Mouse (Mus musculus): ENCODE results near the gene Syndig1. TPM values are rescaled to one million over a fixed set of nuclear protein-coding genes. Genes with fewer than 3 reads are reported as not detected.

Gene Syndig1
- total RNA-seq (2015) (not detected in 2 replicates), total RNA-seq (2017) (not detected in 2 replicates)

DNA sequence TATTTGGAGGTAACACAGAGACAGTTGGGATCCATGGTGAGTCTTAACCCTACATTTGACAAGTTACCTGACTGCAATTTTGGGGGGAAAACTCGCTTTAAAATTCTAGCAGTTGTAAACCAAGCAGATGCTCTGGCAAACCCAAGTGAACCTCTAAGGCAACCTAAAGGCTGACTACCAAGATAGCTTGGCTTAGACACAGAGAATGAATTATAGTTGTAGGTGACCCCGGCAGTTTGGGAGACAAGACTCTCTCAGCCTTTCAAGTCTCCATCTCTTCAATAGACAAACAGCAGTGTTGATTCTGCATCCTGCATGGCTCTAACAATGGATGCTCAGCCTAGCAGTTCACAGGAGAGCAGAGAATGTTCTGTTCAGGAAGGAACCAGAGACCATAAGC lies at the start of gene Syndig1:
Gene Syndig1 (plus strand): TSS at position 301 of the 400 bp plus-strand sequence.
- no peak for ATAC-seq (ENCODE audit: poor library complexity, severe bottlenecking)

DNA sequence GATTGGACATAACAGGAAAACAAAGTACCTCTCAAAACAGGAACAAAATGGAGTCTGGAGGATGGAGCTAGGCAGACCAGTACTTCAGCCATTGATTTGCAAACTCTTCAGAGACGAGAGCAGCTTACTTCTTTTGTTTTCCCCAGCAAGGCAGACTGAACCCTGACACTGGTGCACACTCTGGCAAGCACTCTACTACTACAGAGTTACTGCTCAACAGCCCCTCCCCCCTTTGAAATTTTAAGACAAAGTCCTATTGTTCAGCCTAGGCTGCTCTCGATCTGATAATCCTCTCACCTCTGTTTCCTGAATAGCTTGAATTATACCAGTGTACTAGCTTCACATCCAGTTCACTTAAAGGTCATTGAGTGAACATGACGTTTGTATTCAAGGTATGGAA lies 30.4 kb upstream of the Syndig1 start:
- ATAC-seq (ENCODE audit: poor library complexity, severe bottlenecking) = no peak

DNA sequence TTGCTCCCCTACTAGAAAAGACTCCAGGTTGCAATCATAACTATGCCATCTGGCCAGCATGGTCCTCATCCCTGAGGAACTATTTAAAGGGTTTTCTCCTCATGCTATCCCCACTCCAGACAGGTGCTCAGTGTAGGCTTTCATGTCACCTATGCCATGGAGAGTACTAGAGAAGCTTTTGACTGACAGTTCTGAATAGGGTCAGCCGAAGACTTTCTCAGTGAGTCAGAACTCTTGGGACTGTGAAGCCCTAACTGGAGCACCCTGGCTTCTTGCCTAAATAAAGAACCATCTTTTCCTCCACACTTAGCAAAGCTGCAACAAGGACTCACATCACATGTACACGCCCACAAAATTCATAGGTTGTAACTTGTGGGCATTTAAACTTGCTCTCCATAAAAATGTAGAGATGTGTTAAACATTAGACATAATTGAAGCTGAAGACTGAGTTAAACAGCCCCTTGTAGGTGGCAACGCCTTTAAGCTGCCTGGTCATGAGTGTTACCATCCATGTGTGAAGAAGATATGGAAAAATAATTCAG lies 24.3 kb upstream of the Syndig1 start:
- no peak for ATAC-seq (ENCODE audit: poor library complexity, severe bottlenecking)

DNA sequence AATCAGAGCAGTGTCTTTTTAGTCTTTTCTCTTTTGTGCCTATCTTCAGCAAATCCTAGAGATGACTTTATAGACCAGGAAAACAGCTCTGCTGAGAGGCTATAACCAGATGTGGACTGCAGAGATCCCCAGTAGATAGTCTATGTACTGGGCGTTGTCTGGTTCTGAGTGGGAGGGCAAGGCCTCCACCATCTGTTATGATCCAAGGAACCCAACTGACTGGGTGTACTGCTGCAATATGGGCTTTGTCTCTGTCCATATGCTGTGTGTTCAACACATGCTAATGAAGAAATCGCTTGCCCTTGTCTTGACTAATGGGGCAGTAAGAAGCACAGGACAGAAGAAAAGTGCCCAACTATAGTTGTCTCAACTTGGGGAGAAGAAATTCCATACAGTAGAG lies 23.8 kb upstream of the Syndig1 start:
- no peak for ATAC-seq (ENCODE audit: poor library complexity, severe bottlenecking)

DNA sequence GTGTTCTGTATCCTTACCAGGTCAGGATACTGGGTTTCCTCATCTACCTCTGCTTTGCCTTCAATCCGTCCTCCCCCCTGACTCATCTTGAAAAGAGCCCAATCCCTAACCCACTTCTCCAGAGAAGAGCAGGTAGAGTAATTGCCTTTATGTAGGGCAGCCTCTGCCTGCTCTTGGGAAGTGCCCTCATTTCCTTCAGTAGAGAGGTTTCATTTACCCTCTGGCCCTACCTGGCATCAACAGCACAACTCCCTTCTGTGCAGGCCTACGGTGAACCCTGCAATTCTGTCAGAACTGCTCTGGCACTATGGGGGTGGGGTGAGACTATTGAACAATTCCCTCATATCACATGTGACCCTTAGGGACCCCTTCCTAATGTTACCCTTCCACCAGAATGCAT lies 16.1 kb upstream of the Syndig1 start:
- ATAC-seq (ENCODE audit: poor library complexity, severe bottlenecking) = no peak

DNA sequence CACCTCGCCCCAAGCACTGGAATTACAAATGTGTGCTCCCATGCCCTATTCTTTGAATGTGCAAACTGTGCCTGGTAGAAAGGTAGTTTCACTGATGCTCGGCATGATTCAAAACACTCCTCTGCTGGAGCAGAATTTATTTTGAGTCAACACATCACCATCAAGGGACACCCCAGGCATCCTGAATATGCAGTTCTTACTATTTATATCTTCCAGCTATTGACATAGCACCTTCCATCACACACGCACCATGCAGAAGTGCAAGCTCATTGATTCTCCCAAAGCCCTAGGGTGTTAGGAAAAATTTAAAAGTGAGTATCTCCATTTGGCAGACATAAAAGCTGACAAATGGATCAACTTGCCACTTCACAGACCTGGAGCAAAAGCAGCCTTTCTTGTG lies 10.6 kb upstream of the Syndig1 start:
- no peak for ATAC-seq (ENCODE audit: poor library complexity, severe bottlenecking)

DNA sequence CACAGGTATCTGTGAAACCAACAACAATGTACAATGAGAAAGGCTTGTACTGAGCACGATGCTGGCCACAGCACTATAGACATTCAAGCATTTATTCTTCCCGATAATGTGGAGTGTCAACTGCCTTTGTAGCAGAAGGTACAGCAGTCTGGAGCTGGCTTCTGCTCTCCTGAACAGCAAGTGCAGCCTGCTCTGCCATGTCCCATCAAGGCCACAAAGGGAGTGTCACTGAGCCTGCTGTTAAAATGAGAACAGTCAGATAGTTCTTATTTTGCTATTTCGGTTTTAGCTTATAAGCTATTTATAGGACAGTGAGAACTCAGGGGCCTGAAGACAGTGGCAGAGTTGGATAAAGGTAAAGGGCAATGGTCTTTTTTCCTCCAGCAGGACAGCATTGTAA lies 9.3 kb upstream of the Syndig1 start:
- ATAC-seq (ENCODE audit: poor library complexity, severe bottlenecking) = no peak

DNA sequence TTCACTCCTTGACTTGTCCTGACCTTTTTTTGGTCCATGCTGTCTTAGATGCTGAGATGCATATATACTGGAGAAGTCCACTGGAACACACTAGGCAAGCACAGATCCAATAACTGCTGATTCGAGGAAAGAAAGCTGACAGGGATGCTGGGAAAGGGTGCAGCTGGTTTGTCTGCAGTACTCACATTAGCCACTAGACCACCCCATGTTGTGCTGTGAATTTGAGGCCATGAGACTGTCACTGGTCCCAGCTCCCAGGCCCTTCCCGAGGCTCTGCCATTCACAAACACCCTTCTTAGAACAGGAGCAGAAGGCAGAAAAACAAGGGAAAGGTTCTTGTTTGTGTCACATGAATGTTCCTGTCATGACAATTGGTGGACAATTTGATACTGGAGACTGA lies 8.8 kb upstream of the Syndig1 start:
- no peak for ATAC-seq (ENCODE audit: poor library complexity, severe bottlenecking)

DNA sequence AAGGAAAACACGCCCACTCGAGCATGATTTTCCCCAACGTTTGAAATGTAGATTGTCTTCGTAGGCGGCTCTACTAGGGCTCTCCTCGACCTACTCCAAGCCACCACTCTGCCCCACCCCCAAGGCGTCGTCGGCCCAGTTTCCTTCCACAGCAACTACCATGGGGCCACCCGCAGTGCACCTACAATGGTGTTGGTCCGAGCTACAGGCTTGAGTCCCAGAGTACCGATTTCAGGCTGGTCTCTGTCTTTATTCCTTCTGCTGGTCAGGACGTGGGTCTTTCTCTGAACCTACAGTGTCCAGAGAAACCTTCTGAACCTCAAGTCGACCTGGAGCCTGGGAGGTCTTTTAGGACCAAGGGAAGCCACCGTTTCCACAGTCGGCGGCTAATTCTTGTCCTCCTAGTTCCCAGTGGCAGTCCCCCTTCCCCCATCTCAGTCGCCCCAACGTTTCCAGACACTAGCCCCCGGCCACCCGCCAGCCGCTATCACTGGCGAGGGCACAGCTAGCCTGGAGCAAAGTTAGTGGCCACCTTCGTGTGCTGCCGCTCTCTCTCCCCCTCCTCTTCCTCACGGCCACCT lies 1.0 kb downstream of the Syndig1 start:
- ATAC-seq (ENCODE audit: poor library complexity, severe bottlenecking) = no peak

DNA sequence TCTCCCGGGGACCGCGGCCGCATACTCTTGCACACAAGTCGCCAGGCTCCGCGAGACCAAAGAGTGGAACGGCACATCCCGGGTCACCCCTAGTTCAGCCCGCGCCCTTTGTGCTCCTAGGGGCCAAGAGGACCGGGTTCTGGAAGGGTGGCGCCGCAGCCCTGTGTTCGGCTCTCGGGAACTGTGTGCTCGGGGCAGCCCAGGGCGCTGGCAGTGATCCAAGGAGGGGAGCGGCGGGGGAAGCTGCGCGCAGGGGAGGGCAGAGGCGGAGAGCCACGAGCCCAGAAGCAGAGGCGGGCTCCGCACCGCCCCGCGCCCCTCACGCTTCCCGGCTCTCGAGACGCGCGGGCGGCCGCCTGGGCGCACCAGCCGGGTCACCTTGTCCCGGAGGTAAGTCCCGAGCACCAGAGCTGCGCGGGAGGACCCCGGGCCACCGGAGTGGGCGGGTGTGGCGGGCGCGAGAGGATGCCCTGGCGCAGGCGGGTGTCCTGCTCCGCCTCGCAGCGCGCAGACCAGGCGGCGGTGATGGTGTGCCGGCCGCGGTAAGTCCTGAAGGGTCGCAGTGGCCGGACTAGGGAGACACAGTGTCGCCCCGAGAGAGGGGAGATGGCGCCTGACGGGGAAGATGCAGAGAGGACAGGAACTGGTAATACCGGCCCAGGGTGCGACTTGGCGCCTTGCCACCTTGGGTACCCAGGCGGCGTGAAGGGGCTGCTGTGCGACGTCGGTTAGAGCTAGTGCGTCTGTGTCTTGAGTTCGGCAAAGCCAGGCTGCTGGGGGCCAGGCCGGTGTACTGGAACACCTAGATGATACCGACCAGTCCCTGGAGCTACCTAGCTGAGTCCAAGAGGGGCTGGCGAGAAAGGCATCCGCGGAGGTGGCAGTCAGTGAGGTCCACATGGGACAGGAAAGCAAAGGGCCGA lies 1.8 kb downstream of the Syndig1 start, which contains the start of gene C530025M09Rik:
Gene C530025M09Rik (minus strand): TSS at position 678 of the 923 bp plus-strand sequence.
- no peak for ATAC-seq (ENCODE audit: poor library complexity, severe bottlenecking)

DNA sequence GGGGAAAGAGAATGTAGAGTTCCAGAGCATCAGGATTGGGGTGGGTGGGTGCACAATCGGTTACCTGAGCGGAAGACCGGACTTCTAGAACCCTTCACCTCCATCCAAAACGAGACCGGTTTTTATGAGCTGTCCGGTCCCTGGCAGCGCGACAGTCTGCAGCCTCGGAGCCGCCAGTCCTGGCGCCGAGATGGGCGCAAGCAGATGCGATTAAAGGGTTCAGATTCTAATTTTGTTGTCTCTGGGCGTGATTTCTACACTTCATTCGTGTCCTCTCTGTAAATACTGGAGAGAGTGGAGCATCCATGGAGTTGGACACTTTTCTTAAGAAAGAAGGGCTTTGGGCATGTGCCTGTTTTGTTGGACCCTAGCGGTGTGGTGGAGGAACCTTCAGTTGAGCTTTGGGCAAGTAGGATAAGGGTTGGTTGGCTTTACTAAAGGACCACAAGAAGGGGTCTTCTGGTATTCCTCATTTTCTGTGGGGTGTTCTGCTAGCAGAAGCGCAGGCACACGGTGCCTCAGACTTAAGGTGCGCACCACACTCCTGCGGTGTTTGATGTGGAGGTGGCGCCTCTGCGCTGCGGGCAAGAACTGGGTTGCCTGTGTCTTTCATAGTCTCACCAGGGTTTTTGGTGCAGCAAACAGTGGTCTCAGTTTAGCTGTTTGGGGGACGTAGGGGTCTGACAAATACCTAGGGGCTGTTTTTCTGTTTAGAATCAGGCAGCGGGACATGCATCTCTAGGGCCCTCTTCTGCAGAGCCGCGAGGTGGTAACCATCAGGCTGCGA lies 2.6 kb downstream of the Syndig1 start:
- ATAC-seq (ENCODE audit: poor library complexity, severe bottlenecking) = no peak

DNA sequence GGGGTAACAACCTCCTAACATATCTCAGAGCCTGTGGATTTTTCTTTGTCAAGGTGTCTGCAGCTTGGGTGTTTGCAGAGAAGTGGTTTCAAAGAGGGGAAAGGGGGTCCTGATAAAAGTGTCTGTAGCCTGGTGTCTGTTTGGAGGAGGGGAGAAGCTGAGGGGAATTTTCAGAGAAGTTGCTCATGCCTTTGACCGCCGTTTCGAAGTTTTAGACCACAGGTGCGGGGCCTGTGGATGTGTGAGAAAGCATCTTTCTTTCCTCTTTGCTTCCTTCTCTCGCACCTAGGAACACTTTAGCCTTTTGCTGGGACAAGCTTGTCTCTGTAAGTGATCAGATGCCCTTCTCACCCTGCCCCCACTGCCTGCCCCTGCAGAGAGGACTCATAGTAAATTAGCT lies 3.3 kb downstream of the Syndig1 start:
- no peak for ATAC-seq (ENCODE audit: poor library complexity, severe bottlenecking)

DNA sequence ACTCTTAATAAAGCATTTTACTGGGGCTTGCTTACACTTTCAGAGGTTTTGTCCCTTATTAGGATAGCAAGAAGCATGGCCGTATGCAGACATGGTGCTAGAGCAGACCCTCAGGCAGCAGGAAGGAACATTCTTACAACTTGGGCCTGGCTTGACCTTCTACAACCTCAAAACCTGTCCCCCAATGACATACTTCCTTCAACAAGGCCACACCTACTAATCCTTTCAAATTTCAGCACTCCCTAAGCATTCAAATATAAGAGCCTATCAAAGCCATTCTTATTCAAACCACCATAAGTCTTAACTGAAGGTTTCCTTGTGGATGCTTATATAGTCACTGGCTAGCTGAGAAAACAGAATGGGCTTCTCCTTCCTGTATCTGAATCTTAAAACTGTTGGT lies 6.1 kb downstream of the Syndig1 start:
- ATAC-seq (ENCODE audit: poor library complexity, severe bottlenecking) = no peak

DNA sequence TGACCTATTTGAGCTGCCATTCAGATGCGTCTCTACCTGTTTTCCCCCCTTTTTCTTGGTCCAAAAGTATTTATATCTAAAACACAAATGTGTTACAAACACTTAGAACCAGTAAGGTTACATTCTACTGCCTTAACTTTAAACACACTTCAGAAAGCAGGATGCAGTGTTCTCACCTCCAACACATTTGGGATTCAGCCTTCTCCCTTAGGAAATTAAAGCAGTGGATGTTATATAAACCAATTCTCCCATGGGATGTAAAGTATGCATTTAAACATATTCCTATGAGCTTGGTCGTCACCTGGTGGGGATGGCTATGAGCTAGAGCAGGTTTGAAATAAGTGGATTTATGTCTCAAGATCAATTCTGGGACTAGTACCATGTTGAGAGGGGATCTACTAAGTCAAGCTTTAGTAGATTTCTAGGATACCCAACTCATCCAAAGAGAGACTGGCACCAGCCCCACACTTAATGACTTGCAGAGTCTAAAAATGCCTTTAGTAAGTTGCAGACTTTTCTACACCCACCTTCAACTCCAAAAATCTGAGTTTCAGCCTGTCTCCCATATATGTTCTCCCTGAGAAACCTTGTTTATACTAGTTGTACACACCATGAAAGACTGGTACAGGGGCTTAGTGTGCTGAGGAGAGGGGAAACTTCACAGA lies 7.6 kb downstream of the Syndig1 start:
- no peak for ATAC-seq (ENCODE audit: poor library complexity, severe bottlenecking)

DNA sequence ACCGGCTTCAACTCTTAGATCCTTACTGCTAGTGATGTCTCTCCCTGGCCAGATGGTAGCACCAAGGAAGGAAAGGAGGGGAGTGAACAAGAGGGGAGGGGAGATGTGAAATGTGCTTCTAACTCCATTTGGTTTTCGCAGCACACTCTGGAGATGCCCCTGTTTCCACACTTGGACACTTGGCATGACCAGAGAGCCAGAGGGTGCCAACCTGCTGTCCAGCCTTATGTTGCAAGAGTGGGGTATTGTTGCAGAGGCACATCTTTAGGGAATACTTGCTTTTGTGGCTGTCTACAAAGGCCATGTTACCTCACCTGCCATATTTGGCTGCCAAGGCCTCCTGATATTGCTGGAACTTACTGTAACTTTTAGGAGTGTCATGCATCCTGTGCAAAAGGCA lies 10.7 kb downstream of the Syndig1 start:
- no peak for ATAC-seq (ENCODE audit: poor library complexity, severe bottlenecking)

DNA sequence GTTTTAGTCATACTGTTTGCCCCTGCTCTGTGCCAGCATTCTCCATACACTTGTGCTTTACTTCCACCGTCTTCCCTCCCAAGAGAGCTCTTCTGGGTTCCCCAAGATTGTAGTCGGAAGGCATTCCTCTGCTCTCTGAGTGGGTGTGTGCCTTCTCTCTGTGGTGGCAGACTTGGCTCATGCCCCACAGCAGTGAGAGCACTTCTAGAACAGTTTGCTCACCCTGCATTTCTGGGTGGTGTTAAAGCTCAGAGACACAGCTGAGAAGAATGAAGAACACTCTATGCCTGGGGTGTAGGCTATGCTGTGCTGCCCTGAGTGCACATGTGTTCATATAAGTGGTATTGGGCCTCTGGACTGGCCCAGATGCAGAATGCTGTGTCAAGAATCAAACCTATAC lies 15.6 kb downstream of the Syndig1 start:
- no peak for ATAC-seq (ENCODE audit: poor library complexity, severe bottlenecking)

DNA sequence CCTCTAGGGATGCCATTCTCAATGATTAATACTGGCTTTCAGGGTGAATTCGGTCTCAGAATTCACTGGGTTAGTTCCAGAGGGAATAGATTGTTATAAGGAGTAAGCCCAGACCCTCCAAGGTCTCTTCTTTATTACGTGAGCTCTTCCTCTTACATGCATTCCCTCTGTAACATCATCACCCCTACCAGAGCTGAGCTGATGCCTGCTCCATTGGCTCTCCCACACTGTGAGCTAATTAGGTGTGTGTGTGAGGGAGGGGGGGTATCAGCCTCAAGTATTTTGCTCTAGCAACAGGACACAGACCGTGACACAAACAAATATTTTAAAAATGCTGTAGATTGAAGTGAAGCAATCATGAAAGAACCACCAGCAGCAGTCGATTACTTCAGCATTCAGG lies 19.8 kb downstream of the Syndig1 start:
- no peak for ATAC-seq (ENCODE audit: poor library complexity, severe bottlenecking)

DNA sequence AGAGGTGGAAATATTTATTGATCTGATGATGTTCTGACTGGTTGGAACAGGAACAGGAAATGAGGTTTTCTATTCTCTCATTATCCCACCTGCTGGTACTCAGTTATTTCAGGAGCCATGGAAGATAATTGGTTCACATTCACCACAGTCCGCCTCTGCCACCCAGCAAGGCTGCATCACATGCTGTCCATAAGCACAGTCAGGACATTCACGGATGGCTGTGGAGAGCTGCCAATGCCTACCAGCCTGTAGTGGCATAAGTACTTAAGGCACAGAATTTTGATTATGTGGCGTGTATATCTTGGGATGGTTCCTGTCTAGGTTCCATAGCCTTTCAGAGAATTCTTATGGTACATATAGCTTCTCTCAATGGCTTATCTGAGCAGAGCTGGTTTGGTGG lies 32.0 kb downstream of the Syndig1 start:
- ATAC-seq (ENCODE audit: poor library complexity, severe bottlenecking) = no peak

DNA sequence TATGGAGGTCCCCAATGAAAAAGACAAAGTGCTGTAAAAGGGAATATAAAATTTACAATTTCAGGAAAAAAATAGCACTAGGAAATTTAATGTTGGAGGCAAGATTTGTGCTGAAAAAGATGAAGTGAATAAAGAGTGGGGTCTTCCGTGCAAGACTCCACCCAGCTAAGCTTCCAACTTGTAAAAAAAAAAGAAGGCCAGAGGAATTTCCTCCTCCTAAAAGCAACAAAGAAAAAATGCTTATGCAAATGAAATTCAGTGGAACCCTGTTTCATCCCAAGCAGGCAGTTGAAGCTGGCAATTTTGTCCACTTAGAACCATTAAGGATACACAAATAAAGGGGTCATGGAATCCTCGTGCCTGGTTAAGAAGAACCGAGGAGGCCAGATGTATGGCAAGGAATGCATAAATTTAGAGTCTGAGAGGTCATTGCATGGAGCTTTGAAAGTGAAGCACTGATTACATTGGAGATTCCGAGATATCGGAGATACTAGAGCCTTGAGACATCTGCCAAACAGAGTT lies 37.0 kb downstream of the Syndig1 start:
- ATAC-seq (ENCODE audit: poor library complexity, severe bottlenecking) = no peak

DNA sequence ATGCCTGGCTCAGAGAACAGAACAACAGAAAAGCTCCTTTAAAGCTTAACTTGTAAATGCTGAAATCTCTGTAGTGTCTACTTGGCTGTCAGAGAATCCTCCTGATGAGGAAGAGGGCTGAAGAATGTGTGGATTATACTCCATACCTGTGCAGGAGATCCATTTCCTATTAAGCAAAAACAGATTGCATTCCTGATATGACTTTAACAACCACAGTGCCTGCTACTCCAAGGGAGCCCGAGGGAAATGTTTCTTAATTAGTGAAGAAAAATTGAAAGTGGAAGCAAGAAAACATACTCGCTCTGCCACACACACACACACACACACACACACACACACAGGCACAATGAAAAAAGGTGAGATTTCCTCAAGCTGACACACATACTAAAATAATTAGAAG lies 41.5 kb downstream of the Syndig1 start:
- no peak for ATAC-seq (ENCODE audit: poor library complexity, severe bottlenecking)
